Mouse (Mus musculus) kidney, postnatal 0 days (tissue): ENCODE data around the gene Arhgef3. TPM values are rescaled to one million over a fixed set of nuclear protein-coding genes. Genes with fewer than 3 reads are reported as not detected.
A peak's percentile ranks its signal among the peaks of the same experiment; 100 is the strongest.

Experiments
- ATAC-seq: fragments of 200-750 bp; cut with Nextera tagmentation; replicated peaks from 2 replicates; pipeline ENCODE4 v1.8.0; 2017; ENCODE audit warnings: low read depth, moderate number of reproducible peaks, moderate TSS enrichment, moderate library complexity; ENCODE audit not compliant: low FRiP score
- DNase-seq: peaks from one replicate; pipeline ENCODE4 v3.0.0-alpha.2; 2016; ENCODE audit warnings: low spot score
- H3K27ac ChIP-seq: fragments of 300-500 bp; sonication (generic); 2 replicates; pipeline ENCODE4 v1.5.1; 2014; ENCODE audit warnings: mild to moderate bottlenecking
- H3K27me3 ChIP-seq: fragments of 300-500 bp; sonication (generic); 2 replicates; pipeline ENCODE4 v1.6.1; 2014; ENCODE audit warnings: low read length, mixed read lengths; ENCODE audit not compliant: insufficient read depth
- H3K36me3 ChIP-seq: fragments of 300-500 bp; sonication (generic); 2 replicates; pipeline ENCODE4 v1.6.1; 2014; ENCODE audit warnings: low read length, mixed read lengths; ENCODE audit not compliant: insufficient read depth
- H3K4me1 ChIP-seq: fragments of 300-500 bp; sonication (generic); replicated peaks from 2 replicates; pipeline ENCODE4 v1.6.1; 2014; ENCODE audit warnings: antibody characterized with exemption, low read length, mixed read lengths; ENCODE audit not compliant: insufficient read depth
- H3K4me2 ChIP-seq: fragments of 300-500 bp; sonication (generic); 2 replicates; pipeline ENCODE4 v1.6.1; 2014; ENCODE audit warnings: mild to moderate bottlenecking, low read length, moderate library complexity, mixed read lengths
- H3K4me3 ChIP-seq: fragments of 300-500 bp; sonication (generic); replicated peaks from 2 replicates; pipeline ENCODE4 v1.5.1; 2014; ENCODE audit warnings: low read depth, low read length
- H3K9ac ChIP-seq: fragments of 300-500 bp; sonication (generic); 2 replicates; pipeline ENCODE4 v1.6.1; 2014; ENCODE audit warnings: low read depth, low read length
- H3K9me3 ChIP-seq: fragments of 300-500 bp; sonication (generic); replicated peaks from 2 replicates; pipeline ENCODE4 v1.6.1; 2016; ENCODE audit warnings: low read length, inconsistent platforms, mixed read lengths
- CTCF ChIP-seq: IDR thresholded peaks from 2 replicates; pipeline ENCODE4 v1.5.1; 2016; ENCODE audit warnings: antibody characterized with exemption, low read depth, mild to moderate bottlenecking, moderate library complexity
- WGBS: fragments of 180-500 bp; shearing (Covaris S2); extraction: QIAGEN DNeasy Blood & Tissue Kit; methylation state at CpG from one replicate; pipeline ENCODE4 v1.1.7; 2014; 5-methylcytosine and 5-hydroxymethylcytosine counted together
- polyA plus RNA-seq: library from polyadenylated mRNA; unstranded; fragments of >200 nt; fragmentation: Nextera tagmentation; extraction: Ambion mirVana; gene quantifications from 2 replicates; pipeline ENCODE4 v1.2.1, GENCODE M21; 2015

Arhgef3 gene
- polyA plus RNA-seq, 1 experiment from 2014 or later, result 20.0 TPM

- Histone ChIP-seq H3K4me2 (peak overlapping the region; percentile 3; the same call in 1 of the 2 replicates), H3K4me3 (no peak overlapping the region), H3K9me3 (no peaks in the 10 kb centered on the region), H3K4me1 (no peaks in the 10 kb centered on the region), H3K27ac (no peak overlapping the region), H3K9ac (no peak overlapping the region), H3K27me3 (no peaks in the 10 kb centered on the region), H3K36me3 (no peaks in the 10 kb centered on the region)
- ATAC-seq (no peak), DNase-seq (no peak)
- no peak for TF ChIP-seq CTCF
- WGBS, result 78% methylated on average over 12 of the region's 12 CpGs
Observed at GRCm38 (mm10) chr14:27379404-27379803, 264.7 kb downstream of the Arhgef3 start.

- no peak for TF ChIP-seq CTCF
- H3K9me3 ChIP-seq, result no peaks in the 10 kb centered on the region
- no peaks in the 10 kb centered on the region for H3K36me3 ChIP-seq
Observed at GRCm38 (mm10) chr14:27381459-27381858, 266.8 kb downstream of the Arhgef3 start.

GRCm38 (mm10) chr14:27383321-27383830 lies 268.7 kb downstream of the Arhgef3 start:
- Histone ChIP-seq H3K27ac (no peak overlapping the region), H3K27me3 (no peaks in the 10 kb centered on the region), H3K36me3 (no peaks in the 10 kb centered on the region), H3K9me3 (no peaks in the 10 kb centered on the region), H3K4me1 (no peaks in the 10 kb centered on the region), H3K4me3 (no peak overlapping the region), H3K4me2 (no peak overlapping the region), H3K9ac (no peak overlapping the region)
- TF ChIP-seq CTCF, result no peak
- WGBS, result 85% methylated on average over 5 of the region's 5 CpGs
- no peak for DNase-seq
- ATAC-seq, result no peak

More at GRCm38 (mm10) chr14:27381459-27381858, 266.8 kb downstream of the Arhgef3 start:
- 73% methylated on average over 7 of the region's 7 CpGs for WGBS
- DNase-seq (no peak), ATAC-seq (no peak)
- no peak overlapping the region for H3K4me2 ChIP-seq
- no peak overlapping the region for H3K27ac ChIP-seq
- no peaks in the 10 kb centered on the region for H3K4me1 ChIP-seq
- H3K9ac ChIP-seq, result no peak overlapping the region
- H3K4me3 ChIP-seq, result no peak overlapping the region
- no peaks in the 10 kb centered on the region for H3K27me3 ChIP-seq

DNA sequence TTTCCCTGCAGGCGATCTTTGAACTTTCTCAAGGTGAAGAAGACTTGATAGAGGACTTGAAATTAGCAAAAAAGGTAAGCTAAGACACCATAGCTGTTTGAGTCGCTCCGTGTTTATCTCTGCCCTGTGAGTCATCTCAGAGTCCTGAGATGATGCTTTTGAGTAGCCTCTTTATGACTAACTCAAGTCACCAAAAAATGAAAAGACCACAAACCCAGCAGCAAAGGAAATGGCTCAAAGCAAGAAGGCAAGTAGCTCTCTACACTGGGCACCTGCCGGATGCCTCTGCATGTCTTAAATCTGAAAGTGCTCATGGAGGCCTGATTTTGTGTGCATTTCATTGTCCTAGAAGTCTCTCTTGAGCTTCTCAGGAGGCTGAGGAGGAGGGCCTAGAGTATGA lies 269.4 kb downstream of the Arhgef3 start:
- TF ChIP-seq CTCF, result no peak
- no peak overlapping the region for H3K9ac ChIP-seq
- H3K36me3 ChIP-seq, result no peaks in the 10 kb centered on the region
- no peak for DNase-seq
- no peak for ATAC-seq
- WGBS, result 90% methylated on average over 4 of the region's 4 CpGs
- H3K27ac ChIP-seq, result no peak overlapping the region
- H3K4me3 ChIP-seq, result no peak overlapping the region
- H3K27me3 ChIP-seq, result no peaks in the 10 kb centered on the region
- no peaks in the 10 kb centered on the region for H3K4me1 ChIP-seq
- no peak overlapping the region for H3K4me2 ChIP-seq
- H3K9me3 ChIP-seq, result no peaks in the 10 kb centered on the region

GRCm38 (mm10) chr14:27388616-27389015 lies 273.9 kb downstream of the Arhgef3 start:
- no peak overlapping the region for H3K27ac ChIP-seq
- ATAC-seq (no peak), DNase-seq (no peak)
- no peak overlapping the region for H3K4me2 ChIP-seq
- H3K9ac ChIP-seq, result no peak overlapping the region
- no peak overlapping the region for H3K4me3 ChIP-seq
- no peaks in the 10 kb centered on the region for H3K9me3 ChIP-seq
- no peaks in the 10 kb centered on the region for H3K27me3 ChIP-seq
- H3K4me1 ChIP-seq, result peaks cover 2% of the 10 kb centered on the region
- TF ChIP-seq CTCF, result no peak
- H3K36me3 ChIP-seq, result no peaks in the 10 kb centered on the region

- no peak for TF ChIP-seq CTCF
- DNase-seq (no peak), ATAC-seq (no peak)
- H3K27ac ChIP-seq, result no peak overlapping the region
- no peak overlapping the region for H3K4me3 ChIP-seq
- H3K36me3 ChIP-seq, result no peaks in the 10 kb centered on the region
- 73% methylated on average over 2 of the region's 2 CpGs for WGBS
- H3K4me2 ChIP-seq, result no peak overlapping the region
- H3K27me3 ChIP-seq, result no peaks in the 10 kb centered on the region
- no peak overlapping the region for H3K9ac ChIP-seq
- H3K4me1 ChIP-seq, result peaks cover 6% of the 10 kb centered on the region
- H3K9me3 ChIP-seq, result no peaks in the 10 kb centered on the region
Observed at GRCm38 (mm10) chr14:27389722-27390121, 275.0 kb downstream of the Arhgef3 start.

DNA sequence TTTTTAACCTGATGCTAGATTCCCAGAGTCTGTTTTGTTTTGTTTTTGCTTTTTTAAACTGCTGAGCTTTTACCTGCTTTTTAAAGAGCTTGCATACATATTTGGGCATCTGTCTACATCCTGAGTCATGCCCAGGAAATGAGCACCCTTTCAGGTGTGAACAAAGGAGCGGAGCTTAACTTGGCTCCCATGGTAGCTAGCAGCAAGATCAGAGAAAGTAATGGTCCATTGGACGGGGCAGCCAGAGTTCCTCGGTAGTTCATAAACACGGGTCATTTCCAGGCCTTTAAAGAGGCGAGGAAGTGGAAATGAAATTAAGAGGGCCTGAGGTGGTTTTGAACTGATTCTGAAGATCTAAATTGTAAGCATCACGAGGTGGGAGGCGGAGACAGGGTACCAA lies 276.0 kb downstream of the Arhgef3 start:
- no peaks in the 10 kb centered on the region for H3K36me3 ChIP-seq
- ATAC-seq (no peak), DNase-seq (peak; percentile 46)
- no peak overlapping the region for H3K9ac ChIP-seq
- H3K9me3 ChIP-seq, result no peaks in the 10 kb centered on the region
- H3K4me3 ChIP-seq, result no peak overlapping the region
- peaks cover 6% of the 10 kb centered on the region for H3K4me1 ChIP-seq
- 34% methylated on average over 7 of the region's 7 CpGs for WGBS
- no peak for TF ChIP-seq CTCF
- no peaks in the 10 kb centered on the region for H3K27me3 ChIP-seq
- H3K4me2 ChIP-seq, result no peak overlapping the region
- no peak overlapping the region for H3K27ac ChIP-seq
